Mouse (Mus musculus): ENCODE measurements around the gene Pde4a.

Pde4a gene

GRCm38 (mm10) chr9:21165041-21165951, at the start of gene Pde4a:
TSS of gene Pde4a (plus strand) at chr9:21165714.
- peak; percentile 50 for DNase-seq (ENCODE audit: low spot score)

- no peak for DNase-seq (ENCODE audit: low spot score)
These were observed 48.4 kb upstream of the Pde4a start for GRCm38 (mm10) chr9:21117073-21117472.

- no peak for DNase-seq (ENCODE audit: low spot score)
These were observed 44.0 kb upstream of the Pde4a start for GRCm38 (mm10) chr9:21121483-21121882.

- DNase-seq (ENCODE audit: low spot score): no peak
These were observed 40.7 kb upstream of the Pde4a start for GRCm38 (mm10) chr9:21124837-21125236.

- DNase-seq (ENCODE audit: low spot score): no peak
These were observed 39.8 kb upstream of the Pde4a start for GRCm38 (mm10) chr9:21125502-21126258.

- no peak for DNase-seq (ENCODE audit: low spot score)
These were observed 39.3 kb upstream of the Pde4a start for GRCm38 (mm10) chr9:21126259-21126627.

GRCm38 (mm10) chr9:21131059-21131956, 34.2 kb upstream of the Pde4a start, which contains the start of gene Tyk2:
TSS of gene Tyk2 (minus strand) at chr9:21131243.
- peak; percentile 94 for DNase-seq (ENCODE audit: low spot score)

GRCm38 (mm10) chr9:21132102-21132775, 33.3 kb upstream of the Pde4a start:
- no peak for DNase-seq (ENCODE audit: low spot score)

- DNase-seq (ENCODE audit: low spot score): no peak
These were observed 32.3 kb upstream of the Pde4a start for GRCm38 (mm10) chr9:21133064-21133707.

GRCm38 (mm10) chr9:21134595-21135328, 30.8 kb upstream of the Pde4a start:
- no peak for DNase-seq (ENCODE audit: low spot score)

- DNase-seq (ENCODE audit: low spot score): no peak
These were observed 30.1 kb upstream of the Pde4a start for GRCm38 (mm10) chr9:21135329-21135890.

GRCm38 (mm10) chr9:21135941-21136381, 29.6 kb upstream of the Pde4a start:
- no peak for DNase-seq (ENCODE audit: low spot score)

GRCm38 (mm10) chr9:21136401-21136800, 29.1 kb upstream of the Pde4a start:
- DNase-seq (ENCODE audit: low spot score): no peak

- DNase-seq (ENCODE audit: low spot score): no peak
These were observed 28.3 kb upstream of the Pde4a start for GRCm38 (mm10) chr9:21137229-21137628.

- DNase-seq (ENCODE audit: low spot score): no peak
These were observed 27.1 kb upstream of the Pde4a start for GRCm38 (mm10) chr9:21138386-21138785.

- no peak for DNase-seq (ENCODE audit: low spot score)
These were observed 23.6 kb upstream of the Pde4a start for GRCm38 (mm10) chr9:21141922-21142321.

- no peak for DNase-seq (ENCODE audit: low spot score)
These were observed 21.2 kb upstream of the Pde4a start for GRCm38 (mm10) chr9:21144361-21144760.

- DNase-seq (ENCODE audit: low spot score): no peak
These were observed 20.1 kb upstream of the Pde4a start for GRCm38 (mm10) chr9:21145431-21145830.

GRCm38 (mm10) chr9:21146722-21147121, 18.8 kb upstream of the Pde4a start:
- no peak for DNase-seq (ENCODE audit: low spot score)

GRCm38 (mm10) chr9:21148427-21148826, 17.1 kb upstream of the Pde4a start:
- DNase-seq (ENCODE audit: low spot score): no peak

Measured in testis, postnatal 14 days (tissue).